Mouse (Mus musculus) testis, adult 2 months (tissue): ENCODE measurements around the gene Wipf2.

Experiments
- CTCF ChIP-seq: fragments of 200-500 bp; IDR thresholded peaks from 2 replicates; pipeline ENCODE4 v1.5.1; 2012; ENCODE audit warnings: low read depth, mild to moderate bottlenecking, inconsistent platforms, low read length, moderate library complexity; ENCODE audit not compliant: control insufficient read depth, insufficient read depth, insufficient replicate concordance
- POLR2A ChIP-seq: fragments of 200-500 bp; IDR thresholded peaks from 2 replicates; pipeline ENCODE4 v1.6.1; 2012; ENCODE audit warnings: low read depth, mild to moderate bottlenecking, inconsistent platforms, low read length, moderate library complexity; ENCODE audit not compliant: control insufficient read depth

- TF ChIP-seq CTCF (no peak), POLR2A (no peak)
Observed at GRCm38 (mm10) chr11:98936606-98937409, 73.4 kb downstream of the Wipf2 start.
